Mouse (Mus musculus): ENCODE results near the gene Serpina6. TPM values are rescaled to one million over a fixed set of nuclear protein-coding genes. Genes with fewer than 3 reads are reported as not detected.

The Serpina6 gene
- total and polyA plus RNA-seq, 2 experiments from 2014 or later = not detected

DNA sequence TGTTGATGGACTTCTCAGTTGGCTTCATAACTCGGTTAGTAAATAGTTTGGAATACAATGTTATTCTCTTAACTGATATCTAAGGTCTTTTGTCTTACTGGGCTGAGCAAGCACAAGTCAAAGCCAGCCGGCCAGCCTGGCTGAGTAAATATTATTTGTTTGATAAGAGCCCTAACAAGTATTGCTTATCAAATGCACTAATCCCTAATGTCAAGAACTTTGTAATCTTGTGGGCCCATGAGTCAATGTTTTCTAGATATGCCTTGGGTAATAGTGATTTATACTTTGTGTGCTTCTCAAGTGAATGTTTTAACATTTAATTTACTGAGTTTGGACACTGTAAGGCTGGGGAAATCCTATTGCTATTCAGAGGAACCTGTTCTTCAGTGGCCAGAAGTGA, 58.6 kb downstream of the Serpina6 start:
- H3K9ac ChIP-seq = no peak overlapping the region
- no peaks in the 10 kb centered on the region for H3K4me1 ChIP-seq (ENCODE audit: insufficient read depth)
- no peaks in the 10 kb centered on the region for H3K27me3 ChIP-seq (ENCODE audit: insufficient read depth, low read length)
- 81% methylated on average over 2 of the region's 2 CpGs for WGBS
- H3K27ac ChIP-seq (ENCODE audit: low read depth, low read length) = no peak overlapping the region
- TF ChIP-seq CTCF (IDR thresholded peaks at IDR 0.05; ENCODE audit: low read depth) = no peak
- no peak overlapping the region for H3K4me2 ChIP-seq (ENCODE audit: low read depth)
- DNase-seq = no peak
- no peak overlapping the region for H3K4me3 ChIP-seq (ENCODE audit: low read depth, low read length)
- H3K9me3 ChIP-seq (ENCODE audit: low read length) = no peaks in the 10 kb centered on the region
- no peak for ATAC-seq
- peaks cover under 1% of the 10 kb centered on the region; the same call in 1 of the 2 replicates for H3K36me3 ChIP-seq (ENCODE audit: insufficient read depth)

Other genes starting within 250 kb of the Serpina6 start
- 5.1 and 11.8 TPM in 2 replicates for gene 9330161L09Rik, start 249.4 kb downstream of the Serpina6 start, total RNA-seq (2014; rRNA removed)
- gene 9330161L09Rik, start 249.4 kb downstream of the Serpina6 start, polyA plus RNA-seq (2015; fragmentation: Nextera tagmentation; extraction: Ambion mirVana) = 0.82 and 1.3 TPM in 2 replicates
- gene Ddx24, start 231.4 kb downstream of the Serpina6 start, total RNA-seq (2014; rRNA removed) = 140 and 175 TPM in 2 replicates
- 169 and 173 TPM in 2 replicates for gene Ddx24, start 231.4 kb downstream of the Serpina6 start, polyA plus RNA-seq (2015; fragmentation: Nextera tagmentation; extraction: Ambion mirVana)
- 13.2 and 19.1 TPM in 2 replicates for gene Ifi27, start 223.0 kb downstream of the Serpina6 start, total RNA-seq (2014; rRNA removed)
- 22.1 and 26.5 TPM in 2 replicates for gene Ifi27, start 223.0 kb downstream of the Serpina6 start, polyA plus RNA-seq (2015; fragmentation: Nextera tagmentation; extraction: Ambion mirVana)
- 7.8 and 9.4 TPM in 2 replicates for gene Ifi27l2a, start 213.5 kb downstream of the Serpina6 start, total RNA-seq (2014; rRNA removed)
- 10.2 and 16.4 TPM in 2 replicates for gene Ifi27l2a, start 213.5 kb downstream of the Serpina6 start, polyA plus RNA-seq (2015; fragmentation: Nextera tagmentation; extraction: Ambion mirVana)
- gene Ifi27l2b, start 200.0 kb downstream of the Serpina6 start, total RNA-seq (2014; rRNA removed) = not detected in 2 replicates
- gene Ifi27l2b, start 200.0 kb downstream of the Serpina6 start, polyA plus RNA-seq (2015; fragmentation: Nextera tagmentation; extraction: Ambion mirVana) = not detected in 2 replicates
- 9.9 and 12.4 TPM in 2 replicates for gene Ppp4r4, start 124.9 kb downstream of the Serpina6 start, total RNA-seq (2014; rRNA removed)
- gene Ppp4r4, start 124.9 kb downstream of the Serpina6 start, polyA plus RNA-seq (2015; fragmentation: Nextera tagmentation; extraction: Ambion mirVana) = 1.6 and 3.4 TPM in 2 replicates
- gene Serpina10, start 25.8 kb downstream of the Serpina6 start, total RNA-seq (2014; rRNA removed) = not detected in 2 replicates
- gene Serpina10, start 25.8 kb downstream of the Serpina6 start, polyA plus RNA-seq (2015; fragmentation: Nextera tagmentation; extraction: Ambion mirVana) = 0.04 TPM in 1 of 2 replicates, not detected in the other
- not detected in 2 replicates for gene Serpina16, start 18.9 kb upstream of the Serpina6 start, total RNA-seq (2014; rRNA removed)
- gene Serpina16, start 18.9 kb upstream of the Serpina6 start, polyA plus RNA-seq (2015; fragmentation: Nextera tagmentation; extraction: Ambion mirVana) = not detected in 2 replicates
- gene Serpina1f, start 38.3 kb upstream of the Serpina6 start, total RNA-seq (2014; rRNA removed) = not detected in 2 replicates
- gene Serpina1f, start 38.3 kb upstream of the Serpina6 start, polyA plus RNA-seq (2015; fragmentation: Nextera tagmentation; extraction: Ambion mirVana) = not detected in 2 replicates
- not detected in 2 replicates for gene Serpina1d, start 116.4 kb upstream of the Serpina6 start, total RNA-seq (2014; rRNA removed)
- not detected in 2 replicates for gene Serpina1d, start 116.4 kb upstream of the Serpina6 start, polyA plus RNA-seq (2015; fragmentation: Nextera tagmentation; extraction: Ambion mirVana)
- gene Serpina1b, start 173.2 kb upstream of the Serpina6 start, total RNA-seq (2014; rRNA removed) = not detected in 2 replicates
- gene Serpina1b, start 173.2 kb upstream of the Serpina6 start, polyA plus RNA-seq (2015; fragmentation: Nextera tagmentation; extraction: Ambion mirVana) = not detected in 2 replicates
- not detected in 2 replicates for gene Serpina1a, start 206.3 kb upstream of the Serpina6 start, total RNA-seq (2014; rRNA removed)
- gene Serpina1a, start 206.3 kb upstream of the Serpina6 start, polyA plus RNA-seq (2015; fragmentation: Nextera tagmentation; extraction: Ambion mirVana) = not detected in 2 replicates
- not detected in 2 replicates for gene Serpina1c, start 247.7 kb upstream of the Serpina6 start, total RNA-seq (2014; rRNA removed)
- gene Serpina1c, start 247.7 kb upstream of the Serpina6 start, polyA plus RNA-seq (2015; fragmentation: Nextera tagmentation; extraction: Ambion mirVana) = not detected in 2 replicates

All from forebrain, postnatal 0 days (tissue).